Mouse (Mus musculus) MEL-GATA-1-ER (cell line): ENCODE measurements around the gene Cpt1b.

Experiments used
- DNase-seq: peaks from one replicate; pipeline ENCODE4 v3.0.0-alpha.2; 2012; ENCODE audit warnings: low read depth; ENCODE audit errors: extremely low read depth

Gene Cpt1b

DNA sequence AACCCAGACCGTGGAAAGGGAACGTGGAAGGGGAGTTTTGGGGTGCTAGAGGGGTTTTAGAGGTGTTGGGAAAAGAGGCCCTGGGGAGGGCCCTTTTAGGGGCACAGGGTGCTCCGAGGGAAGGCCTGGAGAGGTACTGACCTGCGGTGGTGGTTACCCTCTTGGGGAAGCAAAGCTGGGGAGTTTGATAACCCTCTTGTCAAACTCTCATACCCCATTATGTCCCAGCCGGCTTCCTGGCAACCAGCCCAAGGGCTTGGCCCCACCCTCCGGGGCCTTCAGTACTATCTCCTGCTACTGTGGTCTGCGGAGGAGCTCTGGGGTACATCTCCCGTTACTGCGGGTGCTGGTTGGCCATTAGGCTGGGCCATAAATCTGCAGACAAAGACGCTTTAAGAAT, 46.2 kb downstream of the Cpt1b start:
- DNase-seq: peak; percentile 73

DNA sequence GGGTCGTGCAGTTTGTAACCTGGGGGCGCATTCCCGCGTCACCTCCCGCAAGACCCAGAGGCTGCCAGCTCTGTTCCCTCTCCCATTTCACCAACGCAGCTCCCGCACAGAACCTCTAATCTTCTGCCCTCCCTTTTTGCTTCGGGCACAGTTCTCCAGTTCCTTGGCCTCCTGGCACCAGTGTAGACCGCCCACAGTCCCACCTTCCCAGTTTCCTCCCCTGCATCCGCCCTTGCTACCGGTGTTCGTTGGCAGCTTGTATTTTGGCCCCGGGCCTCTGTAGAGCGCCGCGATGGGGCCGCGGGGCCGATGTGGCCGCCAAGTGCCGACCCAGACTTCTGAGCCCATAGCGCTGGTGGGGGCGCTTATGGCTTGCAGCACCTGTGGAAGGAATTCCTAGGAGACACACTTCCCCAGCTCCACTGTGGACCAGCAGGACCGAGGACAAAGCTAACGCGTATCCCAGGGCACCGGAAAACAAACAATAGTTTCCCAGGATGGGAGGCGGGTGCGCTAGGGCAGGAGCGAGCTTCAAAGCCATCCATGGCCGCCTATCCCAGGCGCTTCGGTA, 46.7 kb downstream of the Cpt1b start, which contains the start of gene Odf3b:
Gene Odf3b, minus strand, starts transcription at position 452 of the 571 bp plus-strand sequence.
- DNase-seq: no peak

DNA sequence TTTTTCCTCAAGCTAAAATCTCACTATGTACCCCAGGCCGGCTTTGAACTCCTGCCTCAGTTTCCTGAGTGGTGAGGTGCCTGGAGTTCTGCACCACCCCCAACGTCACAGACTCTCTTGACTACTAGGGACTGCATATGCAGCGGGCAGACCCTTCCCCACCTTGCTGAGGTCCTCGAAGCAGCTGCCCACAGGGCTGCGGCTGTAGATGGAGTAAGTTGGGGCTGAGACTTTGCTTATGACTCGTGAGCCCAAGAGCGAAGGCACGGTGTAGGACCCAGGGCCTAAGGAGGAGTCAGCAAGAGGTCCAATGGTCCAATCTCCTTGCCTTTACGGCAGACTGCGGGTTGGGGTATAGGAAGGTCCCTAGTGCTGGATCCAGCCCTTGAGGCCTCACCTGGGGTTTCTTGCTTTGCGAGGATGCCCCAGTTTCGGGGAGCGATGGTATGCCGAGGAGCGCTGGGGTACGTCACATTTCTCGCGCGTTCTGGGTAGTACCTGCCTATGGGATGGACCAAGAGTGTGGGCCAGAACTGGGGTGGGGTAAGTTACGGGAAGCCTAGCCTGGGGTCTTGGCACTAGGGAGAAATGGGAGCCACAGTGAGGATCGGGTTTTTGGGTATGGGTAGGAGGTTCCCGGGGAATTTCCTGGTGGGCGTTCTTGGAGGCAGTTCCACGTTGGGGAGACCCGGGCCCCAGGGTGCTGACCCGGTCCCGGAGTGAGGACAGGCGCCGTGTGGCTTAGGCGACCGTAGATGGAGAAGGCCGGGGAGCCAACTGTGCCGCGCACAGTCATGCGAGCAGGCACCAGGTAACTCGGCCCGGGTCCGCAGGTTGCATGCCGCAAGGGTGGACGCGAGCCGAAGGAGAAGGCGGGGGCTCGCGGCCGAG, 47.5 kb downstream of the Cpt1b start:
- DNase-seq: no peak

DNA sequence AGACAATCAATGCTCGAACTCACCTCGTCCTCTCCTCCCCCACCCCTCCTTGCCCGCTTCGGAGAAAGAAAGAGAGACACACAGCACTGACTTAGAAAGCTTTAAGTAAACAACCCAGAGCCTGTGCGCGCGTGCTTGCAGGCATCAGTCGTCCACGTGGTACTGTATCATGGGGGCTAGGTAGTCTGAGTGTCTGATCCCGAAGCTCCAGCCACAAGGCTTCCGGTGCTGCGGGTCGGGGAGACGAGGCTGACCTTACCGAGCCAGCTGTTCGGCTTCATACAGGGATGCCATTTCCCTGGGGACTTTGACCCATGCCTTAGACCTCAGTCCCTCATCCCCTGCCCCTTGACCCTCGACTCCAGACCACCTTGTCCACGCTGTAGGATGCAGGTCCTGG, 48.3 kb downstream of the Cpt1b start:
- DNase-seq: no peak

DNA sequence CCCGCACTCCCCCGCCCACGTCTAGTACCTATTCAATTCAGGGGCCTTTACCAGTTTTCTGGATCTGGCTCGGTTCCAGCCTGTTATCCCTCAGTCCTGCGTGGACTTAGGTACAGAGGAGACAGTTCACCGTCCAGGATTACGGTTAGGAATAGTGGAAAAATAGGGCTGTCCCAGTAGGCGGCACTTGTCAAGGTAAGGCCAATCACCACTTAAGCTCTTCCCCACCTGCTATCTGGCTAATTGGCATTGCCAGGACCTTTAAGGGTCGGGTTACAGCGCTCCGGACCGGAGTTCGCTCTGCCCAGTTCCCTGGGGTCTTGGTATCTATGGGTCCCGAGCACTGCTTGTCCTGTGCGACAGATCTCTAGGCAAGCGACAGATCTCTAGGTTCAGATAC, 48.7 kb downstream of the Cpt1b start, which contains the start of gene Tymp:
Gene Tymp, minus strand, starts transcription at position 83 of the 400 bp plus-strand sequence.
- DNase-seq: no peak

DNA sequence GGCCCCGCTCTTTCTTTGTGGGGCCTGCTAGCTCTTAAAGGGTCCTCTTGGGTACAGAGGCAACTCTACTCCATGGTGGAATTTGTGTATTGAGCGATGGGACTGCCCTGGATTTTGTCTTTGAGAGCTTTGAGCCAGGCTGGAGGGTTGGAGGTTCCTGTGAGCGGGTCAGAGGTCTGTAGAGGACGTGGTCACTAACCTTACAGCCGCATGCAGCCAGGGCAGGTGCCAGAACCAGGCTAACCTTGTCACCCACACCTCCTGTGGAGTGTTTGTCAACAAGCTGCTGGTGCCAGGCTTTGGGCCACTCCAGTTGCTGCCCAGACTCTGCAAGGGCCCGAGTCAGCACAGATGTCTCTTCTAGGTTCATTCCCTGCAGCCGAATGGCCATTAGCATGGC, 49.6 kb downstream of the Cpt1b start:
- no peak for DNase-seq

DNA sequence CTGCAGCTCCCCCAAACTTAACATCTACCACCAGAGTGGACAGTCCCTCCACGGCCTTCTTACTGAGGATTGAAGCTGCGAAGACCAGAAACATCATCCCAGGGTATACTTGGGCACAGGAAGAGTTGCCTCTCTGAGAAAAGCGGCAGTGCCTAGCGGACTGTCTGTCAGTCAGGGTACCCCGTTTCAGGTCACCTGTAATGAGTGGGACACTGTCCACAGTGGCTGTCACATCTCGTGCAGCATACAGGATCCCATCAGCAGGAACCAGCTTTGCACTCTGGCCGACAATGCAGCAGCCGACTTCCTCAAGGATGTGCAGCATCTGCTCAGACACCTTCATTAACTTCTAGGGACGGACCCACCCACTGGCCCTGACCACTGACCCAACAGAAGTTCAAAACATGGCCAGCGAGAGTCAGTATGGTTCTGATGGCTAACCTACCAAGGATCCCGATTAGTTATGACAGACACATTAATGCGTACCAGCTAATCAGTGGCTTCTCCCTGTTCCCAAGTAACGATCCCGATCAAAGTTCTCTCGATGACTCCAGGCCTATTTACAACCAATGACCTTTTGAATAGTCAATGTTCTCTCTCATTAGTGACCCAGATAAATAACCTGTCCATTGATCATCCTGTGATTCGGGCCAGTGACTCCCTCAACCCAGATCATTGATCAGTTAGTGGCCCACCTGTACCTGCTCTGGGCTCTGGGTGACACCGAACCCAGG, 50.7 kb downstream of the Cpt1b start:
- no peak for DNase-seq

DNA sequence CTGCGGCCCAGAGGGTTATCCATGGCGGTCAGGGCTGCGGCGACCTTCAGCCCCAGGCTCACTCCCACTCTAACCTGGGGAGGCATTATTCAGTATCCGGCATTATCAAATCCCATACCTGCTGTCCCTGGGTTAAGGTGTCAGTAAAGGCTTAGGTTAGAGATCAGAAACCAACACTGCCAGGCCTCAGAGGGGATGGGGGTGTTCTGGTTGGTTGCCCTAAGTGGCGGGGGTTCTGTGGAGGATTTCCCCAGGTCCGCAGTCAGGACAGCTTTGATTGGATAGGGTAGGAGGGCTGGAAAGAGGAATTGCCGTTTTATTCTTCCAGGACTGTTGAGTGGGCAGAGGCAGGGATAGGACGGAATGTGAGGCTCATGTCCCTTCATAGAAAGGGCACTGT, 51.3 kb downstream of the Cpt1b start:
- no peak for DNase-seq

DNA sequence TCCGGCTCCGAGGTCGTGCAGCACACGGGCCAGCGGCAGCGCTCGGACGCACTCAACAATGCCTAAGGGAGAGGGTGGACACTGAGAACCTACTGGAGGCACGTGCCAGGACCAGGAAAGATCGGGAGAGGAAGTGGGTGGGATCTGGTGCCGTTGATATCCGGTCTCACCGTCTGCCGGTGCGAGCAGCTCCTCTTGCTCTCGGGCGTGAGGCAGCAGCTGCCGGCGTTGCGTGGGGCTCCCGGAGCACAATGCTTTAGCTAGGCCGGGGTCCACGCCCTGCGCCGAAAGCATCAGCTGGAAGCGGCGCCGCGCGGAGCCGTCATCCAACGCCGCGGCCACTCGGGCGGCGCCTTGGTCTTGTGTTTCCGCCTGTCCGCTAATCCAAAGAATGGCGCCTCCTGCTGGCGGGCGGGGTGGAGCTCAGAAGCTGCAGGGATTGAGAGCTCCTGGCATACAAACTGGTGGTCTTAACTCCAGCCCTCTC, 51.9 kb downstream of the Cpt1b start, which contains the start of gene Sco2:
Gene Sco2, minus strand, starts transcription at position 85 of the 487 bp plus-strand sequence.
- DNase-seq: peak; percentile 70

DNA sequence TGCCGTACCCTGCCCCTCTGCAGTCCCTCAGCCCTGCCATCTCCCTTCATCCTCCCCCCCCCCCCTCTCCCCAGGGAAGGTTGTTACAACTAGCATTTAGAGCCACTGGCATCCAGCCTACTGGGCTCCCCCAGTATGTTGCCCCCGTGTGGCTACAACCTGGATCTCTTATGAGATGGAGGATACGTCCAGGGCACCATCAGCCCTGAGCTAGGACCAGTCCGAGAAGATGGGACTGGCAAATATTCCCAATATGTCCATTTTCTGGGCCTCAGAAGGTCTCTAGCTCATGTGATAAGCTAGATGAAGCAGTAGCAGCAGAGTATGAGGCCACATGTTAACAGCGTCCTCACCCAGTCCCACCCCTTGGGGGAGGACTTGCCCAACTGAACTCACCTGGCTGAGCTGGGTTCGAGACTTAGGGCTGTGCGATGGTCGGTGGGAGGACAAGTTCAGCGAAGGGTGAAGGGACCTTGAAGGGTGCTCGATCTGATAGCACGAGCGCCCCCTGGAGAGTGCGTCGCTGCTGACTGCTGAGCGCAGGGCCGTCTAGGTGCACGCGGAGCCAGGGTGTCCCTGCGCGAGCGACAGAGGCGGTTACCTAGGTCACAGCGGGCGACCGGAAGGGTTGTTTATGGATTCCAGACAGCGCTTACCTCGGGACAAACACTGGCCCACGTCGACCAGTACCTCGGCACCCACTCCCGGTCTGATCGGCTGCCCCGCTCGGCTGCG, 52.5 kb downstream of the Cpt1b start:
- DNase-seq: peak; percentile 66

DNA sequence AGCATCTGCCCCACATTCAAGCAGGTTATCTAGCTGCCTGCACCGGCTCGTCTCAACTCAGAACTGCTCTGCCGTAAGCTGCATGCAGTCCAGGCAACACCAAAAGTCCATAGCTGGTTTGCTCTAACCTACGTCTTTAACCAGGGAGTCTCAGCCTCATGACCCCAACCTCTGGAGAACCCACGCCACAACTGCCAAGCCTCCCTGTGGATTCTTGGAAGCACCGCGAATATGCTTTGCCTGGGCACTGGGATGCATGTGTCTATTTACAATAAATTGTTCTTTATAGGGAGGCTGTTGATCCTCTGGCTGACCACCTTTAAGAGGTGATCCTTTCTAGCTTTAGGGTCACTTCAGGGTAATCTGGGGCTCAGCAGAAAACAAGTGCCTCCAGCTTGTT, 53.1 kb downstream of the Cpt1b start:
- no peak for DNase-seq

DNA sequence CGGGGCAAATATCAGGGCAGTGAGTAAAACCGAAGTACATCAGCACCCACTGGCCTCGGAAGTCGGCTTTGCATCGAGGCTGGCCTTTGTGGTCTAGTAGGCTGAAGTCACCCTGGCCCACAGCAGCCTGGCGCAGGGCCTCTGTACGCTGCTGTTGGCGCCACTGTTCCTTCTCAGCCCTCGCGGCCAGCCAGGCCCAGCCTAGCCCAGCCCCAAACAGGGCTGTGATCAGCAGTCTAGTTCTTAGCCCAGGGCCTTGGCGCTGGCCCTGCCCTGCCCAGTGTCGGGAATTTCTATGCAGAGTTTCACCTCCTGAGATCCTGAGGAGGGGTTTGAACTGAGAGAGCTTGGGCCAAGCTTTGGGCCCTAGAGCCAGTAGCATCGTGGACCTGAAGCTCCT, 53.6 kb downstream of the Cpt1b start:
- DNase-seq: no peak
